Mouse (Mus musculus) hindbrain, embryonic 16.5 days (tissue): ENCODE measurements at regions not wholly inside any gene's neighbourhood (a gene's known extent, or its start where the extent isn't known, plus 50 kb on each side); places are given as distances from the start of the nearest gene placed in this dataset.
"Not testable (repeated sequence)": the region's sequence is repeated elsewhere in the genome, so short reads cannot be mapped to it uniquely, and the experiment has no call there.

ENCODE experiments used
- ATAC-seq: fragments of 200-750 bp; cut with Nextera tagmentation; 2 replicates; pipeline ENCODE4 v1.8.0; 2017; ENCODE audit warnings: moderate TSS enrichment, moderate library complexity
- H3K27ac ChIP-seq: fragments of 300-500 bp; sonication (generic); 2 replicates; pipeline ENCODE4 v1.5.1; 2014; ENCODE audit warnings: low read depth, mild to moderate bottlenecking, control low read depth, low read length, moderate library complexity
- H3K27me3 ChIP-seq: fragments of 300-500 bp; sonication (generic); replicated peaks from 2 replicates; pipeline ENCODE4 v1.6.1; 2014; ENCODE audit warnings: low read length; ENCODE audit not compliant: control insufficient read depth, insufficient read depth
- H3K36me3 ChIP-seq: fragments of 300-500 bp; sonication (generic); 2 replicates; pipeline ENCODE4 v1.6.1; 2014; ENCODE audit warnings: mild to moderate bottlenecking, low read length, moderate library complexity, mixed read lengths; ENCODE audit not compliant: control insufficient read depth, insufficient read depth
- H3K4me1 ChIP-seq: fragments of 300-500 bp; sonication (generic); 2 replicates; pipeline ENCODE4 v1.6.1; 2014; ENCODE audit warnings: low read depth, low read length; ENCODE audit not compliant: control insufficient read depth, insufficient read depth
- H3K4me2 ChIP-seq: fragments of 300-500 bp; sonication (generic); 2 replicates; pipeline ENCODE4 v1.6.1; 2014; ENCODE audit warnings: mild to moderate bottlenecking, low read length, control low read depth, moderate library complexity
- H3K4me3 ChIP-seq: fragments of 300-500 bp; sonication (generic); 2 replicates; pipeline ENCODE4 v1.5.1; 2014; ENCODE audit warnings: mild to moderate bottlenecking, low read length, control low read depth, moderate library complexity
- H3K9ac ChIP-seq: fragments of 300-500 bp; sonication (generic); 2 replicates; pipeline ENCODE4 v1.6.1; 2014; ENCODE audit warnings: low read depth, mild to moderate bottlenecking, control low read depth, low read length, moderate library complexity
- H3K9me3 ChIP-seq: fragments of 300-500 bp; sonication (generic); 2 replicates; pipeline ENCODE4 v1.6.1; 2014; ENCODE audit warnings: mild to moderate bottlenecking, low read length, moderate library complexity; ENCODE audit not compliant: control insufficient read depth
- WGBS: fragments of 180-500 bp; shearing (Covaris S2); extraction: QIAGEN DNeasy Blood & Tissue Kit; methylation state at CpG from one replicate; pipeline ENCODE4 v1.1.7; 2014; 5-methylcytosine and 5-hydroxymethylcytosine counted together

- not testable (repeated sequence) for H3K4me2 ChIP-seq, H3K4me3 ChIP-seq, H3K9ac ChIP-seq, H3K27ac ChIP-seq, ATAC-seq, H3K4me1 ChIP-seq, H3K9me3 ChIP-seq, H3K36me3 ChIP-seq, H3K27me3 ChIP-seq
- WGBS: 89% methylated on average over 7 of the region's 7 CpGs
Observed at GRCm38 (mm10) chr5:26754129-26754528, 62.9 kb upstream of the Dpp6 start.
